Mouse (Mus musculus) urinary bladder, postnatal 0 days (tissue): Measurements from ENCODE around the gene Ap5m1. TPM values are rescaled to one million over a fixed set of nuclear protein-coding genes. Genes with fewer than 3 reads are reported as not detected.

Experiments used
- polyA plus RNA-seq: library from polyadenylated mRNA; unstranded; fragments of >200 nt; fragmentation: Nextera tagmentation; extraction: Ambion mirVana; gene quantifications from 2 replicates; pipeline ENCODE4 v1.2.1, GENCODE M21; 2015

Gene Ap5m1
- 10.1 and 12.4 TPM in 2 replicates for polyA plus RNA-seq

DNA sequence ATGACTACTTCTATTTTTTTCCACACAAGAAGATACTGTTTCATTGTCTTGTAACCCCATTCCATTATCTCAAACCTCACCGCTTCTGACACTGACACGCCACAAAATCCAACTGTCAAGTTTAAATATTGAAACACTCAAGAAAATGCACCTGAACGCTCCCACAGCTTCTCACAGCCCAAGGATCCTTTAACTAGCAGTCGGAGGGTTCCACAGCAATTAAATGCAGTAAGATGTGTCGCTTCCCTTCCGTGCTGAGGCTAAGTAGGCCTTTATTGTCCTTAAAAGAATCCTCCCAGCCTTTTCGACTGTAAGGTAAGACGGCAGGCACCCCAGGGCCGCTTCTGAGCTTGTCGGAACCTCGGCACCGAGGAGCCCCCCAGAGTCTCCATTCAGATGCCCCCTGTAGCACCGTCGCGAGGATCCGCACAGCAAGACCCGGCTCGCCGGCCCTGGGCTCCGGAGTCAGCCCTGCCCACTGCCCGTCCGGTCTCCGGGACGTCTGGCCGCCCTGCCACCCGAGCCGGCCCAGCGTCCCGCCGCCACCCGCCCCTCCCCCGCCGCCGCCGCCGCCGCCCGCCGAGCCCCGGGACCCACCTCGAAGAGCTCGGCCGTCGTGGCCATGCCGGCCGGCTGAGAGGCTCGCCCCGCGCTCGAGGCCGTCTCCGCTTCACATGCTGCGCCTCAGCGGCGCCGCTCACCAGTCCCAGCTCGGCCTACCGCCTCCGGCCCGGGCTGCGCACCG, at the start of gene Ap5m1:
Gene Ap5m1 (plus strand): TSS at position 569 of the 745 bp plus-strand sequence.

DNA sequence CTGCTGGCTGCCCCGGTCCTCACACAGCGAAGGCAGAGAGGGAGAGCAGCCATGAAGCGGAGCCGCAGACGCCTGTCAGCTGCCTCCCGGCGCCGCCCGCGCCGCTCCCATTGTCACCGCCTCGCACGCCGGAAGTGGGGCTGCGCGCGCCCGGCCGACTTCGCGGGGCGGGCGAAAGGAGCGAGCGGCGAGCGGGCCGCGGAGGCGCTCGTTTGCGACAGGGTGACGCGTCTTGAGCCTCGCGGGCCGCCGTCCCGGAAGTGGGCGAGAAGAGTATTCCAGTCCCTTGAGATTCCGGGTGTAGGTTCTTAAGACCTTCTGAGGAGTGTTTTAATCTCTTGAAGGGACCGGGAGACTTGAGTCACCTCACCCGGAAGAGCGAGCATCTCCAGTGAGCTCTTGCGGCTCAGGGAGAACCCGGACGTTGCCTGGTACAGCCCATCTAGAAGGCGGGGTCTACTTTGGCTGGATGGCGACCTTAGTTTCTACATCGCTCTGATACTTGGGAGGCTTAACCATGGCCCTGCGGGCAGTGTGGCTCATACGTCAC, 452 bp downstream of the Ap5m1 start, which contains the start of gene Exoc5:
Gene Exoc5 (minus strand): TSS at position 380 of the 550 bp plus-strand sequence.

Other genes starting within 250 kb of the Ap5m1 start
- 25.6 and 29.9 TPM in 2 replicates for gene Exoc5, start 556 bp downstream of the Ap5m1 start, polyA plus RNA-seq
- 4.4 and 6.1 TPM in 2 replicates for gene Naa30, start 106.1 kb downstream of the Ap5m1 start, polyA plus RNA-seq
- 0.12 and 0.28 TPM in 2 replicates for gene ccdc198, start 179.4 kb downstream of the Ap5m1 start, polyA plus RNA-seq